Mouse (Mus musculus) neural tube, embryonic 14.5 days (tissue): ENCODE results near the gene Dtx2. TPM values are rescaled to one million over a fixed set of nuclear protein-coding genes. Genes with fewer than 3 reads are reported as not detected.
A peak's percentile ranks its signal among the peaks of the same experiment; 100 is the strongest.
"Not testable (repeated sequence)": the region's sequence is repeated elsewhere in the genome, so short reads cannot be mapped to it uniquely, and the experiment has no call there.

Experiments
- ATAC-seq: fragments of 200-750 bp; cut with Nextera tagmentation; 2 replicates; pipeline ENCODE4 v1.8.0; 2017; ENCODE audit warnings: low read depth, mild to moderate bottlenecking, moderate TSS enrichment, moderate library complexity
- H3K27ac ChIP-seq: fragments of 300-500 bp; sonication (generic); 2 replicates; pipeline ENCODE4 v1.5.1; 2014; ENCODE audit warnings: low read depth, mild to moderate bottlenecking, control low read depth, low read length, moderate library complexity, mixed read lengths
- H3K27me3 ChIP-seq: fragments of 300-500 bp; sonication (generic); 2 replicates; pipeline ENCODE4 v1.6.1; 2014; ENCODE audit warnings: low read length; ENCODE audit not compliant: control insufficient read depth, insufficient read depth
- H3K36me3 ChIP-seq: fragments of 300-500 bp; sonication (generic); 2 replicates; pipeline ENCODE4 v1.6.1; 2014; ENCODE audit warnings: low read length, mixed read lengths; ENCODE audit not compliant: control insufficient read depth, insufficient read depth
- H3K4me1 ChIP-seq: fragments of 300-500 bp; sonication (generic); 2 replicates; pipeline ENCODE4 v1.6.1; 2014; ENCODE audit warnings: low read length; ENCODE audit not compliant: control insufficient read depth, insufficient read depth
- H3K4me2 ChIP-seq: fragments of 300-500 bp; sonication (generic); 2 replicates; pipeline ENCODE4 v1.6.1; 2014; ENCODE audit warnings: mild to moderate bottlenecking, low read depth, low read length, control low read depth
- H3K4me3 ChIP-seq: fragments of 300-500 bp; sonication (generic); 2 replicates; pipeline ENCODE4 v1.5.1; 2014; ENCODE audit warnings: low read depth, low read length, control low read depth, mixed read lengths
- H3K9ac ChIP-seq: fragments of 300-500 bp; sonication (generic); replicated peaks from 2 replicates; pipeline ENCODE4 v1.6.1; 2014; ENCODE audit warnings: low read depth, mild to moderate bottlenecking, control low read depth, low read length, mixed read lengths
- H3K9me3 ChIP-seq: fragments of 300-500 bp; sonication (generic); 2 replicates; pipeline ENCODE4 v1.6.1; 2016; ENCODE audit warnings: low read length; ENCODE audit not compliant: control insufficient read depth
- WGBS: fragments of 180-500 bp; shearing (Covaris S2); extraction: QIAGEN DNeasy Blood & Tissue Kit; methylation state at CpG from one replicate; pipeline ENCODE4 v1.1.7; 2014; 5-methylcytosine and 5-hydroxymethylcytosine counted together
- polyA plus RNA-seq: library from polyadenylated mRNA; unstranded; fragments of >200 nt; fragmentation: Nextera tagmentation; extraction: Ambion mirVana; gene quantifications from 2 replicates; pipeline ENCODE4 v1.2.1, GENCODE M21; 2014

The Dtx2 gene
- polyA plus RNA-seq, 1 experiment from 2014 or later = 18.9 TPM

GRCm38 (mm10) chr5:136044865-136045264, 50.3 kb downstream of the Dtx2 start:
- H3K9me3 ChIP-seq = no peaks in the 10 kb centered on the region
- no peak overlapping the region for H3K27ac ChIP-seq
- H3K9ac ChIP-seq = no peak overlapping the region
- no peaks in the 10 kb centered on the region for H3K4me1 ChIP-seq
- H3K4me2 ChIP-seq = no peak overlapping the region
- no peak overlapping the region for H3K4me3 ChIP-seq
- no peaks in the 10 kb centered on the region for H3K36me3 ChIP-seq
- H3K27me3 ChIP-seq = no peaks in the 10 kb centered on the region
- WGBS = 70% methylated on average over 13 of the region's 13 CpGs
- ATAC-seq = no peak

- Histone ChIP-seq H3K27ac (no peak overlapping the region), H3K4me1 (no peaks in the 10 kb centered on the region), H3K27me3 (no peaks in the 10 kb centered on the region), H3K9me3 (no peaks in the 10 kb centered on the region), H3K9ac (no peak overlapping the region), H3K4me3 (no peak overlapping the region), H3K36me3 (no peaks in the 10 kb centered on the region), H3K4me2 (no peak overlapping the region)
- WGBS = 45% methylated on average over 9 of the region's 9 CpGs
- no peak for ATAC-seq
Measured at GRCm38 (mm10) chr5:136045408-136045807, 50.8 kb downstream of the Dtx2 start.

- Histone ChIP-seq H3K4me3 (no peak overlapping the region), H3K9ac (no peak overlapping the region), H3K4me1 (no peaks in the 10 kb centered on the region), H3K36me3 (no peaks in the 10 kb centered on the region), H3K27me3 (no peaks in the 10 kb centered on the region), H3K27ac (no peak overlapping the region), H3K9me3 (no peaks in the 10 kb centered on the region), H3K4me2 (no peak overlapping the region)
- ATAC-seq = no peak
- 5% methylated on average over 10 of the region's 10 CpGs for WGBS
Measured at GRCm38 (mm10) chr5:136045987-136046386, 51.4 kb downstream of the Dtx2 start.

- H3K4me3 ChIP-seq, ATAC-seq, H3K4me1 ChIP-seq, H3K9ac ChIP-seq, H3K27me3 ChIP-seq, H3K4me2 ChIP-seq, H3K27ac ChIP-seq, H3K36me3 ChIP-seq, H3K9me3 ChIP-seq: not testable (repeated sequence)
Measured at GRCm38 (mm10) chr5:136048541-136048940, 53.9 kb downstream of the Dtx2 start.

GRCm38 (mm10) chr5:136049926-136050325, 55.3 kb downstream of the Dtx2 start:
- no peak for ATAC-seq
- H3K9me3 ChIP-seq = no peaks in the 10 kb centered on the region
- WGBS = 45% methylated on average over 6 of the region's 6 CpGs
- H3K4me1 ChIP-seq = peaks cover 2% of the 10 kb centered on the region; the same call in 1 of the 2 replicates
- H3K4me3 ChIP-seq = no peak overlapping the region
- no peaks in the 10 kb centered on the region for H3K36me3 ChIP-seq
- no peak overlapping the region for H3K4me2 ChIP-seq
- H3K9ac ChIP-seq = no peak overlapping the region
- no peaks in the 10 kb centered on the region for H3K27me3 ChIP-seq
- no peak overlapping the region for H3K27ac ChIP-seq

GRCm38 (mm10) chr5:136051231-136052085, 56.9 kb downstream of the Dtx2 start:
- H3K27me3 ChIP-seq = no peaks in the 10 kb centered on the region
- peak overlapping the region; percentile 60 for H3K27ac ChIP-seq
- H3K9ac ChIP-seq = no peak overlapping the region
- no peaks in the 10 kb centered on the region for H3K36me3 ChIP-seq
- peaks cover 2% of the 10 kb centered on the region; the same call in 1 of the 2 replicates for H3K4me1 ChIP-seq
- no peaks in the 10 kb centered on the region for H3K9me3 ChIP-seq
- H3K4me2 ChIP-seq = no peak overlapping the region
- H3K4me3 ChIP-seq = no peak overlapping the region
- 5% methylated on average over 10 of the region's 10 CpGs for WGBS
- peak; percentile 88 for ATAC-seq

GRCm38 (mm10) chr5:136052861-136053655, 58.5 kb downstream of the Dtx2 start:
- peaks cover 2% of the 10 kb centered on the region; the same call in 1 of the 2 replicates for H3K4me1 ChIP-seq
- no peak overlapping the region for H3K9ac ChIP-seq
- no peak for ATAC-seq
- no peaks in the 10 kb centered on the region for H3K27me3 ChIP-seq
- no peaks in the 10 kb centered on the region for H3K9me3 ChIP-seq
- no peaks in the 10 kb centered on the region for H3K36me3 ChIP-seq
- H3K4me3 ChIP-seq = no peak overlapping the region
- no peak overlapping the region for H3K27ac ChIP-seq
- H3K4me2 ChIP-seq = no peak overlapping the region
- WGBS = 89% methylated on average over 8 of the region's 8 CpGs

GRCm38 (mm10) chr5:136054301-136055077, 59.9 kb downstream of the Dtx2 start, which contains the start of gene Upk3bl:
TSS of gene Upk3bl (plus strand) at chr5:136054492.
- Histone ChIP-seq H3K27me3 (no peaks in the 10 kb centered on the region), H3K27ac (no peak within 1 kb of the TSS), H3K9me3 (no peaks in the 10 kb centered on the region), H3K36me3 (no peaks in the 10 kb centered on the region), H3K9ac (no peak within 1 kb of the TSS), H3K4me2 (no peak within 1 kb of the TSS), H3K4me1 (peaks cover 2% of the 10 kb centered on the region; the same call in 1 of the 2 replicates), H3K4me3 (no peak within 1 kb of the TSS)
- WGBS = 94% methylated on average over 11 of the region's 11 CpGs
- ATAC-seq = no peak
